Mouse (Mus musculus) cerebellum, adult 2 months (tissue): Measurements from ENCODE around the gene Txndc11. TPM values are rescaled to one million over a fixed set of nuclear protein-coding genes. Genes with fewer than 3 reads are reported as not detected.

Source experiments
- DNase-seq, 2 experiments: peaks; one replicate each; pipeline ENCODE4 v3.0.0; 2021
- H3K27ac ChIP-seq: fragments of 200-500 bp; 2 replicates; pipeline ENCODE4 v1.5.1; 2012; ENCODE audit warnings: low read length, control low read depth, inconsistent platforms; ENCODE audit not compliant: insufficient read depth
- H3K27me3 ChIP-seq: fragments of 200-500 bp; 2 replicates; pipeline ENCODE4 v1.6.1; 2012; ENCODE audit warnings: inconsistent platforms, mild to moderate bottlenecking, low read length, moderate library complexity; ENCODE audit not compliant: control insufficient read depth, insufficient read depth
- H3K4me1 ChIP-seq: fragments of 200-500 bp; 2 replicates; pipeline ENCODE4 v1.6.1; 2011; ENCODE audit warnings: low read length; ENCODE audit not compliant: control insufficient read depth, insufficient read depth
- H3K4me3 ChIP-seq: fragments of 200-500 bp; replicated peaks from 2 replicates; pipeline ENCODE3; 2011; ENCODE audit warnings: mild to moderate bottlenecking, low read depth, low read length, control low read depth; ENCODE audit not compliant: insufficient read depth
- CTCF ChIP-seq: fragments of 200-500 bp; IDR thresholded peaks from 2 replicates; pipeline ENCODE4 v1.5.1; 2011; ENCODE audit warnings: low read depth, mild to moderate bottlenecking, control low read depth, low read length, moderate library complexity, borderline replicate concordance; ENCODE audit not compliant: insufficient read depth
- POLR2A ChIP-seq: fragments of 200-500 bp; IDR thresholded peaks from 2 replicates; pipeline ENCODE4 v1.6.1; 2011; ENCODE audit warnings: low read length, control low read depth, borderline replicate concordance; ENCODE audit not compliant: insufficient read depth
- WGBS: fragments of 180-500 bp; shearing (Covaris S2); methylation state at CpG from one replicate; pipeline ENCODE4 v1.1.7; 2018; 5-methylcytosine and 5-hydroxymethylcytosine counted together
- polyA plus RNA-seq: library from polyadenylated mRNA; depleted of rRNA; stranded (reverse); fragments of >200 nt; gene quantifications from 2 replicates; pipeline ENCODE4 v1.2.3, GENCODE M21; 2012

Gene Txndc11
- polyA plus RNA-seq, 1 experiment: 34.5 TPM

DNA sequence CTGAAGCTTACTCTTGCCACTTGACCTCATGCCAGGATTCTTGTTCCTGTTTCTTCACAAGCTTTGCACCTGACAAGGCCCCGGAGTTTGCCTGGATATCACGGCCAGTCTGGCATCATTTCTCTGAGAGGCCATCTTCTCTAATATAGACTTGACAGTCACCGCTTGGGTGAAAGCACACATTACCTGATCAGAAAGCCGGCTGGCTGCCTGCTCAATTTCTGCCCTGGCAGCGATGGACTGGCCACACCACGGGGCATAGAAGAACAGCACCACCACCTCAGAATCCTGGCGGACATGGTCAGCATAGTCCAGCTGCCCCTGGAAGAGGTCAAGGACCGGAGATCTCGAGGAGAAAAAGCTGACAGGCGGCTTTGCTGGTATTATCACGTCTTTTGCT lies 6.1 kb downstream of the Txndc11 start:
- WGBS: 10% methylated on average over 11 of the region's 11 CpGs
- Histone ChIP-seq H3K4me3 (no peak overlapping the region), H3K27me3 (no peaks in the 10 kb centered on the region), H3K27ac (peak overlapping the region; percentile 89), H3K4me1 (peaks cover 26% of the 10 kb centered on the region)
- TF ChIP-seq CTCF (no peak), POLR2A (no peak)
- DNase-seq: peak; percentile 72 to 79

DNA sequence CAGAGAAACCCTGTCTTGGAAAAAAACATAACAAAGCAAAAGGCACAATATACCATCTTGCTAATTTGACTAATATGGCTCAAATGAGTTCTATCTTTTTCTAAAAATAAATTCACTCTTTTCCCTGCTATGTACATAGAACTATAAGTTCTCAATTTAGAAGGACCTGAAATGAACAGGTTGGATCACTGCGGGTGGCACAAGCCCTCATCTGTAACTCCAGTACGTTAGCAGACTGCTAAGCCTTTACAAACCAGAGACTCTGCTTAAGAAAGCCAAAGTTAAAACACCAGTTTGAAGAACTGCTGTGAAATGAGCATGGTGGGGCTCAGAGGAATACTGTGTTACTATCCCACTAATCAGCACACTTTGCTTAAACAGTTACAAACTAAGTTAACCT lies 9.1 kb downstream of the Txndc11 start:
- DNase-seq: peak; percentile 66 to 81
- Histone ChIP-seq H3K4me3 (no peak overlapping the region), H3K4me1 (peaks cover 23% of the 10 kb centered on the region), H3K27me3 (no peaks in the 10 kb centered on the region), H3K27ac (no peak overlapping the region)
- TF ChIP-seq POLR2A (no peak), CTCF (no peak)
- WGBS: 23% methylated on average over 2 of the region's 2 CpGs

DNA sequence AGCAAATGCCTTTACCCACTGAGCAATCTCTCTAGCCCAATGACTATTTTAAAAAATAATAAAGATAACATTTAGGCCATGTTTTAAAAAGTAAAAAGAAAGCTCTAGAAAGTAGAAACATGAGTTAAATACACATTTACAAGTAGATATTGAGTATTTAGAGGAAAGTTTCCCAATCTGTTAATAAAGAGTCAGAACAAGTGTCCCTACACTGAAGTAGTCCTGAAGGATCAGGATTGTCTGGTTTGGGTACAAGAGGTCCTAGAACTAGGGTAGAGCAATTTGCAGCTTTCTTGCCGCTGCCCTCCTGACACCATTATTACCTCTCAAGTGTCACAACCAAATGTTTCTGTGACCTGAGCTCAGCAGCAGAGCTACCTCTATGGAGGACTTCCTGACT lies 10.3 kb downstream of the Txndc11 start:
- 93% methylated on average over 1 of the region's 1 CpGs for WGBS
- Histone ChIP-seq H3K27ac (no peak overlapping the region), H3K27me3 (no peaks in the 10 kb centered on the region), H3K4me1 (peaks cover 23% of the 10 kb centered on the region), H3K4me3 (no peak overlapping the region)
- DNase-seq: no peak
- TF ChIP-seq CTCF (no peak), POLR2A (no peak)

DNA sequence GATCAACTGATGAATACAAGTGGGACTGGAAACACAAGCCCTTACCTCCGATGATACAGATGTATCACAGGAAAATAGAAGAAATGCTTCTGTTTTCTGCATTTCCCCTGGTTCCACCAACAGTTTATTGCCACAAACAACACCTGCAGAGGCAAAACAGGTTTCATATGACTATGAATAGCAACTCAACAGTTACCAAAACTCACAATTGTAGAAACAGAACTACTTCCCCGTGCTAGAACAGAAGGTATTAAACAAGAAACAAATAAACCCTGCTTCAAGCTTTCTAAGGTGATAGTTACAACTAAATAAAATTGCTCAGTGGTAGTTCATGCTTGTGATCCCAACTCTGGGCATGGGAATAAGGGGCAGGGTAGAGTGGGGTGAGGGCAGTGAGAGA lies 11.8 kb downstream of the Txndc11 start:
- no peak for TF ChIP-seq CTCF
- no peak for TF ChIP-seq POLR2A
- Histone ChIP-seq H3K27ac (no peak overlapping the region), H3K27me3 (no peaks in the 10 kb centered on the region), H3K4me3 (no peak overlapping the region), H3K4me1 (peaks cover 9% of the 10 kb centered on the region; the same call in 1 of the 2 replicates)
- no peak for DNase-seq
- 97% methylated on average over 2 of the region's 2 CpGs for WGBS

DNA sequence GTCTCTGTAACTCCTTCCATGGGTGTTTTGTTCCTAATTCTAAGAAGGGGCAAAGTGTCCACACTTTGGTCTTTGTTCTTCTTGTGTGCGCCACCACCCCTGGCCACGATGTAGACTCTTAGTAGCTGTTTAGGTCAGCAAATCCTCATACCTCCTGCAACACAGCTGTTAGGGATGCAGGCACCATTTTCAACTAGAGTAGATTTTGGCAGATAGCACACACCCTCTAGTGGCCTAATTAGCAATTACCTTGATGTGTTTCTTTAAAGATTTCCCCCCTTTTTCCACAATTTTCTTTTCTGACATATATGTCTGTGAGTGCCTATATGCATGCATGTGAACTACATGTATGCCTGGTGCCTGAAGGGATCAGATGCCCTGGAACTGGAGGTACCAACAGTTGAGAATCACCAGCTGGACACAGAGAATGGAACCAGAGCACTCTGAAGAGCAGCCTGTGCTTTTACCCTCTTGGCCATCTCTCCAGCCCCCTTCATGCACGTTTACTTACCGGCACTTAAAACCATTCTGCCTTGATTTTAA lies 25.2 kb downstream of the Txndc11 start:
- H3K27me3 ChIP-seq: no peaks in the 10 kb centered on the region
- DNase-seq: peak in 1 of 2 experiments; percentile 26
- 57% methylated on average over 4 of the region's 4 CpGs for WGBS
- TF ChIP-seq POLR2A: no peak
- TF ChIP-seq CTCF: peak; percentile 41; the same call in 1 of the 2 replicates
- no peak overlapping the region for H3K27ac ChIP-seq
- H3K4me1 ChIP-seq: peaks cover 3% of the 10 kb centered on the region; the same call in 1 of the 2 replicates
- H3K4me3 ChIP-seq: no peak overlapping the region

DNA sequence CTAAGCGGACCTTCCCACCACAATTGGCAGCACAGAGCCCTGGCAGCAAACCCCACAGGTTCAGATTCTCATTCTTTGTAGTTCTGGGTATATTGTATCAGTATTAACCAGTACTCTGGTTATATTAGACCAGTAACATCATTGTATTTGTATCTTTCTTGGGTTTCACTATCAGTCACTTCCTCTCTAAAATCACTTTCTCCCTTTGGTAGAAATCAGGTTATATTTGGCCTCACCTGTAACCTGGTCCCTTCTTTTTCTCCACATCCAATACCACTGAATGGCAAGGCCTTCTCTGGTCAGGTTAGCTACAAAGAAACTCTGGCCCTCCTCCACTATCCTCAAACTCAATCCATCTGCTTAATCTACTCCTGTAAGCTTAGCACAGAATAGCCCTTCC lies 29.5 kb downstream of the Txndc11 start:
- TF ChIP-seq POLR2A (no peak), CTCF (no peak)
- no peak overlapping the region for H3K4me3 ChIP-seq
- H3K27ac ChIP-seq: no peak overlapping the region
- no peak for DNase-seq
- WGBS: 8% methylated on average over 1 of the region's 1 CpGs
- no peaks in the 10 kb centered on the region for H3K27me3 ChIP-seq
- H3K4me1 ChIP-seq: peaks cover 3% of the 10 kb centered on the region; the same call in 1 of the 2 replicates

DNA sequence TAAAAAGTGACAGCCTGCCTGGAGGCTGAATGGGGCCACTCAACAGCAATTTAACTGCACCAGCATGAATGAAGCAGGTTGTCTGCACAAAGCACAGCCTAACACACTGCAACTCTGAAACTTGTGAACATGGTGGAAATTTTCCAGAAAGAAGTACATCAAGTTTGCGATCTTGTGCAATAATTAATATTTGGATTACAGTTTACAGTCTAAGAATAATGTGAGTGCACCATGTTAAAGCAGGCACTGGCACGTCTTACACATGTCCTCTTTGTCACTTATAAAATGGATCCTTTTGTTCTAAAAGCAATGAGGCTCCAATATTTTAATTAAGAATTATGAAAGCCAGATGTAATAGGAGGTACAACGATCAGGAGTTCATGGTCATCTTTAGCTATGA lies 37.1 kb downstream of the Txndc11 start:
- H3K4me3 ChIP-seq: no peak overlapping the region
- peaks cover 7% of the 10 kb centered on the region for H3K4me1 ChIP-seq
- H3K27ac ChIP-seq: no peak overlapping the region
- no peak for DNase-seq
- no peaks in the 10 kb centered on the region for H3K27me3 ChIP-seq
- 85% methylated on average over 3 of the region's 3 CpGs for WGBS
- TF ChIP-seq POLR2A (no peak), CTCF (no peak)

DNA sequence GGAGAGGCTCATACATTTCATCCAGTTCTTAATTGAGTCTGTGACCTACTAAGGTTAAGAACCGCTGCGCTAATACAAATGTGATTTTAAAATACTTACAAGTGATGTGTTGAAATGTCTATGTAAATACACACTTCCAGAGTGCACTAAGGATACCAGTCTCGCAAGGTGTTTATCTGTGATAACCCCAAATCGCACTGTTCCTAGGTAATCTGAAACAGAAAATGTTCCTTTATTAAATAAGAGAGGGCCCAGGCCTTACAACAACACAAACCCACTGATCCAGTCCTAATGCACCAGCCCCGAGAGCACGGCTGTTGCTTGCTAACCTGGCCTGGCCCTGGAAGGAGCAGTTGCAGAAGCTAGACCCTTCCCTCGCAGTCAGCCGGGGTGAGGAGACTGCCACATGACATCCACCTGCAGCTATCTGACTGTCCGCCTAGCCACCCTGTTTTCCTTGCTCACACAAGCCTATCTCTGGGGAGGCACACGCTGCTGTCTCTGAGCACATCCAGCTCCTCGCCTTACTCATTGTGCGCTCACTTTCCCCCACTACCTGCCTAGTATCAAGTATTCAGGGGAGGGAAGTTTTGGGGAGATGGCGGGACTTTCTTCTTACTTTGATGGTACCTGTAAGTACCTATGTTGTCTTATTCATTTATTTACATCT lies 40.6 kb downstream of the Txndc11 start:
- no peak overlapping the region for H3K27ac ChIP-seq

More for the DNA sequence above, 40.6 kb downstream of the Txndc11 start:
- WGBS: 91% methylated on average over 13 of the region's 13 CpGs
- Histone ChIP-seq H3K4me1 (peaks cover 9% of the 10 kb centered on the region), H3K27me3 (no peaks in the 10 kb centered on the region), H3K4me3 (no peak overlapping the region)
- TF ChIP-seq POLR2A (no peak), CTCF (no peak)
- DNase-seq: no peak
